Mouse (Mus musculus) lung, postnatal 0 days (tissue): ENCODE data around the gene Cdh13. TPM values are rescaled to one million over a fixed set of nuclear protein-coding genes. Genes with fewer than 3 reads are reported as not detected.

Source experiments
- ATAC-seq: fragments of 200-750 bp; cut with Nextera tagmentation; 2 replicates; pipeline ENCODE4 v1.8.0; 2017; ENCODE audit warnings: moderate library complexity
- DNase-seq: peaks from one replicate; pipeline ENCODE4 v3.0.0-alpha.2; 2016; ENCODE audit warnings: low spot score
- H3K27ac ChIP-seq: fragments of 300-500 bp; sonication (generic); 2 replicates; pipeline ENCODE4 v1.5.1; 2014; ENCODE audit warnings: antibody characterized with exemption, mild to moderate bottlenecking, low read length, mixed read lengths
- H3K27me3 ChIP-seq: fragments of 300-500 bp; sonication (generic); replicated peaks from 2 replicates; pipeline ENCODE4 v1.6.1; 2014; ENCODE audit warnings: low read length, mixed read lengths; ENCODE audit not compliant: insufficient read depth
- H3K36me3 ChIP-seq: fragments of 300-500 bp; sonication (generic); 2 replicates; pipeline ENCODE4 v1.6.1; 2014; ENCODE audit warnings: low read length, mixed read lengths; ENCODE audit not compliant: insufficient read depth
- H3K4me1 ChIP-seq: fragments of 300-500 bp; sonication (generic); 2 replicates; pipeline ENCODE4 v1.6.1; 2014; ENCODE audit warnings: antibody characterized with exemption, low read depth, low read length, mixed read lengths; ENCODE audit not compliant: insufficient read depth
- H3K4me2 ChIP-seq: fragments of 300-500 bp; sonication (generic); replicated peaks from 2 replicates; pipeline ENCODE4 v1.6.1; 2014; ENCODE audit warnings: low read depth, mild to moderate bottlenecking, low read length, moderate library complexity, mixed read lengths
- H3K4me3 ChIP-seq: fragments of 300-500 bp; sonication (generic); 2 replicates; pipeline ENCODE4 v1.5.1; 2014; ENCODE audit warnings: low read depth, low read length
- H3K9ac ChIP-seq: fragments of 300-500 bp; sonication (generic); replicated peaks from 2 replicates; pipeline ENCODE4 v1.6.1; 2014; ENCODE audit warnings: low read depth, mild to moderate bottlenecking
- H3K9me3 ChIP-seq: fragments of 300-500 bp; sonication (generic); 2 replicates; pipeline ENCODE4 v1.6.1; 2016; ENCODE audit warnings: low read length, mixed read lengths
- CTCF ChIP-seq: IDR thresholded peaks from 2 replicates; pipeline ENCODE4 v1.5.1; 2016; ENCODE audit warnings: antibody characterized with exemption, mild to moderate bottlenecking
- EP300 ChIP-seq: IDR thresholded peaks from 2 replicates; pipeline ENCODE4 v1.6.1; 2016; ENCODE audit warnings: antibody characterized with exemption, mild to moderate bottlenecking, control low read depth
- WGBS: fragments of 180-500 bp; shearing (Covaris S2); extraction: QIAGEN DNeasy Blood & Tissue Kit; methylation state at CpG from one replicate; pipeline ENCODE4 v1.1.7; 2014; 5-methylcytosine and 5-hydroxymethylcytosine counted together
- polyA plus RNA-seq: library from polyadenylated mRNA; unstranded; fragments of >200 nt; fragmentation: Nextera tagmentation; extraction: Ambion mirVana; gene quantifications from 2 replicates; pipeline ENCODE4 v1.2.1, GENCODE M21; 2015

Gene Cdh13
- polyA plus RNA-seq, 1 experiment from 2014 or later: 8.6 TPM

DNA sequence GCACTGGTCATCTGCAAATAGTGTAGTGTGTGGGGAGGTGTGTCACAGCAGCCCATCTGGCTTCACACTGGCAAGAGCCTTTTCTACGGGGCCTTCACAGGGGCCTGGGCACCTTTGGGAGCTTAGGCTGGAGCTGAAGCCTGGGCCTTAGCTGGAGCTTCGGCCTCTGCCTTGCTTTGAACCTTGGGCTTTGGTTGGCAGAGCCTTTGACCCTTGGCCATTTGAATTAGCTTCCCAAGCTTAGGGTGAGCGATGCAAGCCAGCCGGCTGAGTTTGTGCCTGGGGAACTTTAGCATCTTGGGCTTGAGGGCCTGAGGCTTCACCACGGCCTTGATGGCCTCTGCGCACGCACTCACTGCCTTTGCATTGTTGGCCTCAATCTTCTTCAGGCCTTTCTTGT lies 98.1 kb downstream of the Cdh13 start:
- no peaks in the 10 kb centered on the region for H3K36me3 ChIP-seq
- TF ChIP-seq CTCF (no peak), EP300 (no peak)
- no peaks in the 10 kb centered on the region for H3K4me1 ChIP-seq
- no peak overlapping the region for H3K4me3 ChIP-seq
- no peak overlapping the region for H3K4me2 ChIP-seq
- 92% methylated on average over 7 of the region's 7 CpGs for WGBS
- H3K9me3 ChIP-seq: no peaks in the 10 kb centered on the region
- ATAC-seq (no peak), DNase-seq (no peak)
- H3K9ac ChIP-seq: no peak overlapping the region
- no peak overlapping the region for H3K27ac ChIP-seq
- H3K27me3 ChIP-seq: no peaks in the 10 kb centered on the region

DNA sequence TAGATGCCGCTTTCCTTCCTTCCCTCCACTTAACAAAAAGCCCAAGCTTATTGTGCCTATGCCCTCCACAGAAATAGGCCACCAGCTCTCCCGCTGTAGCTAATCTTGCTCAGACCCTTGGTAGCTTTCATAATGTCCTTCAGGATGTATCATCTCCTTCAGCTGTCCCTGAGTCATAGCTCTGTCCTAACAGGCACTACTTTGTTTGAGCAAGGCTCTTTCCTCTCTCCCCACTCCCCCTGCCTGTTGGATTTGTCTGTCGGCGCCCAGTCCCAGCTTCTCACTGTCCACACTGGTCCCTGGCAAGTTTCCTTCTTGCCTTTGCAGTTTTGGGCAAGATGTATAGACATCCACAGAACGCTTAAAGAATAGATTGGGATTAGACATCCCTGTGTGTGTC lies 100.8 kb downstream of the Cdh13 start:
- Histone ChIP-seq H3K4me2 (no peak overlapping the region), H3K9me3 (no peaks in the 10 kb centered on the region), H3K27me3 (no peaks in the 10 kb centered on the region), H3K9ac (no peak overlapping the region), H3K4me3 (no peak overlapping the region), H3K4me1 (no peaks in the 10 kb centered on the region), H3K27ac (no peak overlapping the region), H3K36me3 (no peaks in the 10 kb centered on the region)
- no peak for ATAC-seq
- TF ChIP-seq CTCF (no peak), EP300 (no peak)
- no peak for DNase-seq
- WGBS: 90% methylated on average over 5 of the region's 5 CpGs

DNA sequence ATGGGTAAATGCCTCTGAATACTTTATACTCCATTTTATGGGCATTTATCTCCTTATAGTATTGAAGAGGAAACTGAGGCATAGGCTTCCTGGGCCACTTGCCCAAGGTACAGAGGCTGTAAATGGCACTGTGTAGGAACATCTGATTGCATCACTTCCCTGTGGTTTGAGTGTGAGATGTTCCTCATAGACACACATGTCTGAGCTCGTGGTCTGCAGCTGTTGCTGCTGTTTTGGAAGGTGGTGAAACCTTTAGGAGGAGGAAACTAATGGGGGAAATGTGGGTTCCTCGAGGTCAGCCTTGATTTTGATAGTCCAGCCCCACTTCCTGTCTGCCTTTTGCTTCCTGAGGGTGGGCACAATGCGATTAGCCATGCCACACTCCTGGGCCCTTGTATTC lies 105.9 kb downstream of the Cdh13 start:
- DNase-seq (no peak), ATAC-seq (no peak)
- H3K9ac ChIP-seq: no peak overlapping the region
- no peak overlapping the region for H3K4me2 ChIP-seq
- H3K4me3 ChIP-seq: no peak overlapping the region
- H3K9me3 ChIP-seq: no peaks in the 10 kb centered on the region
- no peak for TF ChIP-seq CTCF
- TF ChIP-seq EP300: no peak
- H3K36me3 ChIP-seq: no peaks in the 10 kb centered on the region
- H3K27me3 ChIP-seq: no peaks in the 10 kb centered on the region
- WGBS: 39% methylated on average over 3 of the region's 3 CpGs
- no peaks in the 10 kb centered on the region for H3K4me1 ChIP-seq
- no peak overlapping the region for H3K27ac ChIP-seq

DNA sequence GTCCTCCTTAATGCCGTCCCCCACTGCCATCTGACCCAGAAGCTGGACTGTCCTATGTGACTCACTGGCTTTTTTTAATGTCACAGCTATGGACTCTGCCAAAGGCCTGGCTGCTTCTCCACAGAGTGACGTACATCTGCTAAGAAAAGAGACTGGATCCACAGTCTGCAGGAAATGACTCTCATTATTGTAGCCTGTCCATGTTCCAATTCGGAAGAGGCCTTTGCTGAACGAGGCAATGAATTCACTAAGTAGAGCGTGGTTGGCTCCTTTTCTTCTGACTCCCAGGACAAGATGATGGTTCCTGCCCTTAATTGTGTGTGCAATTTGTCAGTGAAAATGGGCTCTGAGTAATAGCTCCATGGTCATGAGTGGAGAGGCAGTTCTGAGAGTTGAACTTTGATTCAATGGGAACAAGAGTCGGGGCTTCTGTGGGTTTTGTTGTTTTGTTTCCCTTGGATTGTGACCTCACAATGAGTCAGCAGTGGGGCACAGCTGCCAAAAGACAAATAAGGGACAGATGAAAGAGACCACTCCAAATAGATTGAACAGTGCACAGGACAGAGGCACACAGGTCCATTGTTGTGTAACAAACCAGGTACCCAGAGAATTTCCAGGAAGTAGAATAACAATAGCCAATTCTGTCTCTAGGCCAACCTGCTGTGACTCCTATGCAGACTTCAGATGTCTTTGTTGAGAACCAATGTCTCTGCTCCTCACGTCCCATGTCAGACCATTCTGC lies 110.5 kb downstream of the Cdh13 start:
- Histone ChIP-seq H3K36me3 (no peaks in the 10 kb centered on the region), H3K27me3 (no peaks in the 10 kb centered on the region), H3K4me1 (no peaks in the 10 kb centered on the region), H3K4me2 (no peak overlapping the region), H3K4me3 (no peak overlapping the region), H3K9ac (no peak overlapping the region), H3K9me3 (no peaks in the 10 kb centered on the region), H3K27ac (no peak overlapping the region)
- TF ChIP-seq EP300 (peak; percentile 69; the same call in 1 of the 2 replicates), CTCF (no peak)
- ATAC-seq (peak; percentile 92), DNase-seq (peak; percentile 75)
- WGBS: 53% methylated on average over 7 of the region's 7 CpGs

DNA sequence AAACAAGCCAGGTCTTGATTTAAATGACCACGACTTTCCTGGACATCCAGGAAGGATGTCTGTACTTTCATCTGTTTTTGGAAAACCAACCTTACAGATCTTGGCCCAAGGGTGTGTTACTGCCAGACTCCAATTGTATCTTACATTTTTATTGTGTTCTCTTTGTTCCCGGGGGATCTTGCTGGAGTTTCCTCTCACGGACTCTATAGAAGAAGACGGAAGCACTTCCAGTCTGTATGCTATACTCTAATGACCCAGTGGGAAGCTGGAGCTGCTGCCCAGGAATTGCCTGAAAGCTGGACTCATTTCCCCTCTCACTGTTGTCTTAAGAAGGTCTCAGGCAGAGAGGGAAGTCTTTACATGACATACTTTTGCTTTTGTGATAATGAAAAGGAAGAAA lies 111.6 kb downstream of the Cdh13 start:
- ATAC-seq: 0 out of 2 replicates have a peak, but pooled peaks have one; percentile 14
- no peak overlapping the region for H3K4me3 ChIP-seq
- 51% methylated on average over 4 of the region's 4 CpGs for WGBS

DNA sequence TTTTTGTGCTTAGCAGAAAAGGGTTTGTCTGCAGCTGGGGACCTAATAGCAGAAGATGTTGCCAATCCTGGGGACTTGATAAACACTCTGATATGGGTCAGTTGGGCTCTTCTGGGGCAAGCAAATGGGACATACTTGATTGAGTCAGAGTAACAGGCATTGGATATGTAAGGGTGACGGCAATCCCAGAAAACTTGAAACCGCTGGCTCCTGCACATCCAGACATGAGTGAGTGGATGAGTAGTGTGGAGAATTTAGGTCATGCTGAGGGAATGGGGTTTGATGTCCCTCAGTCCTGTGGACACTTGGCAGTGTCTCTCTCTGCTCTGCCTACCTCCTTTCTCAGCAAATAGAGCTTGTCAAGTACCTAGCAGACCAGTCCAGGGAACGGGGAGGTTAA lies 121.3 kb downstream of the Cdh13 start:
- ATAC-seq (no peak), DNase-seq (no peak)
- no peak overlapping the region for H3K4me3 ChIP-seq
- H3K36me3 ChIP-seq: no peaks in the 10 kb centered on the region
- H3K9me3 ChIP-seq: no peaks in the 10 kb centered on the region
- TF ChIP-seq EP300: no peak
- no peak for TF ChIP-seq CTCF
- no peaks in the 10 kb centered on the region for H3K4me1 ChIP-seq
- 70% methylated on average over 3 of the region's 3 CpGs for WGBS
- H3K9ac ChIP-seq: no peak overlapping the region
- no peak overlapping the region for H3K27ac ChIP-seq
- H3K27me3 ChIP-seq: no peaks in the 10 kb centered on the region
- H3K4me2 ChIP-seq: no peak overlapping the region

More for the DNA sequence above, 111.6 kb downstream of the Cdh13 start:
- H3K9me3 ChIP-seq: no peaks in the 10 kb centered on the region
- H3K4me2 ChIP-seq: no peak overlapping the region
- H3K36me3 ChIP-seq: no peaks in the 10 kb centered on the region
- H3K4me1 ChIP-seq: no peaks in the 10 kb centered on the region
- TF ChIP-seq CTCF: no peak
- 0 out of 2 replicates have a peak, but pooled peaks have one; percentile 13 for TF ChIP-seq EP300
- DNase-seq: peak; percentile 7
- H3K27me3 ChIP-seq: no peaks in the 10 kb centered on the region
- H3K9ac ChIP-seq: no peak overlapping the region
- H3K27ac ChIP-seq: no peak overlapping the region
